Mouse (Mus musculus) heart, embryonic 11.5 days (tissue): ENCODE measurements around the gene Ccdc110. TPM values are rescaled to one million over a fixed set of nuclear protein-coding genes. Genes with fewer than 3 reads are reported as not detected.

Experiments used
- ATAC-seq: fragments of 200-750 bp; cut with Nextera tagmentation; replicated peaks from 2 replicates; pipeline ENCODE4 v1.8.0; 2017; ENCODE audit warnings: moderate library complexity; ENCODE audit not compliant: insufficient number of reproducible peaks, low FRiP score, low TSS enrichment
- H3K27ac ChIP-seq: fragments of 300-500 bp; sonication (generic); 2 replicates; pipeline ENCODE4 v1.5.1; 2014; ENCODE audit warnings: mild to moderate bottlenecking, low read depth, low read length
- H3K27me3 ChIP-seq: fragments of 300-500 bp; sonication (generic); 2 replicates; pipeline ENCODE4 v1.6.1; 2014; ENCODE audit warnings: mild to moderate bottlenecking, low read length, mixed read lengths; ENCODE audit not compliant: control insufficient read depth, insufficient read depth
- H3K36me3 ChIP-seq: fragments of 300-500 bp; sonication (generic); 2 replicates; pipeline ENCODE4 v1.6.1; 2014; ENCODE audit warnings: mild to moderate bottlenecking, low read length, moderate library complexity, mixed read lengths; ENCODE audit not compliant: control insufficient read depth, insufficient read depth
- H3K4me1 ChIP-seq: fragments of 300-500 bp; sonication (generic); 2 replicates; pipeline ENCODE4 v1.6.1; 2014; ENCODE audit warnings: low read length; ENCODE audit not compliant: control insufficient read depth, insufficient read depth
- H3K4me2 ChIP-seq: fragments of 300-500 bp; sonication (generic); 2 replicates; pipeline ENCODE4 v1.6.1; 2014; ENCODE audit warnings: mild to moderate bottlenecking, moderate library complexity
- H3K4me3 ChIP-seq: fragments of 300-500 bp; sonication (generic); 2 replicates; pipeline ENCODE4 v1.5.1; 2014; ENCODE audit warnings: low read depth, low read length
- H3K9ac ChIP-seq: fragments of 300-500 bp; sonication (generic); 2 replicates; pipeline ENCODE4 v1.6.1; 2014; ENCODE audit warnings: mild to moderate bottlenecking, low read depth, low read length, moderate library complexity
- H3K9me3 ChIP-seq: fragments of 300-500 bp; sonication (generic); replicated peaks from 2 replicates; pipeline ENCODE4 v1.6.1; 2016; ENCODE audit warnings: low read length; ENCODE audit not compliant: control insufficient read depth
- WGBS: fragments of 180-500 bp; shearing (Covaris S2); extraction: QIAGEN DNeasy Blood & Tissue Kit; methylation state at CpG from one replicate; pipeline ENCODE4 v1.1.7; 2014; ENCODE audit not compliant: insufficient replicate concordance; 5-methylcytosine and 5-hydroxymethylcytosine counted together
- polyA plus RNA-seq: library from polyadenylated mRNA; unstranded; fragments of >200 nt; fragmentation: Nextera tagmentation; extraction: Ambion mirVana; gene quantifications from 2 replicates; pipeline ENCODE4 v1.2.1, GENCODE M21; 2014

Gene Ccdc110
- polyA plus RNA-seq: 0.07 and 0.31 TPM in 2 replicates

DNA sequence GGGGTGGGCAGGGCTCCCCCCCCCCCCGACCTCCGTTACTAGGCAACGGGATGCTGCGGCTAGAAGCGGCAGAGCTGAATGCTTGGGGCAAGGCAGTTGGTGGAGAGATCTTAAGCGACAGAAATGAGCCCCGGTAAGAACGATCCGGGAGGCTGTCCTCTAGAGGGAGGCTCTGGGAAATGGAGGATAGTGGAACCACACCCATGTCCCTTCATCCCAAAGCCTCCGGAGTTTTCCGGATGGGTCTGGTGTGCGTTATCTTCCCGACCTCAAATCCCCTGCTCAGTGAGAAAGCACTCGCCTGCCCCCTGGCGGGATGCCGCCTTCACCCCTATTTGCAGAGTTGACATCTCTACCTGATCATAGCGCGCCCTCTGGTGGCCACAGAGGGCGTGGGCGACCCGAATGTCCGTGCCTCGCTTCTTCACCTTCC, at the start of gene Ccdc110:
TSS of gene Ccdc110 (plus strand) at position 38 of the 433 bp plus-strand sequence.
- Histone ChIP-seq H3K4me1 (no peaks in the 10 kb centered on the region), H3K4me2 (peak within 1 kb of the TSS; percentile 58), H3K27ac (no peak within 1 kb of the TSS), H3K9me3 (no peaks in the 10 kb centered on the region; the same call in 1 of the 2 replicates), H3K4me3 (peak within 1 kb of the TSS; percentile 32), H3K9ac (no peak within 1 kb of the TSS), H3K36me3 (no peaks in the 10 kb centered on the region), H3K27me3 (no peaks in the 10 kb centered on the region)
- 5% methylated on average over 23 of the region's 23 CpGs for WGBS
- ATAC-seq: no peak; the same call in 1 of the 2 replicates

DNA sequence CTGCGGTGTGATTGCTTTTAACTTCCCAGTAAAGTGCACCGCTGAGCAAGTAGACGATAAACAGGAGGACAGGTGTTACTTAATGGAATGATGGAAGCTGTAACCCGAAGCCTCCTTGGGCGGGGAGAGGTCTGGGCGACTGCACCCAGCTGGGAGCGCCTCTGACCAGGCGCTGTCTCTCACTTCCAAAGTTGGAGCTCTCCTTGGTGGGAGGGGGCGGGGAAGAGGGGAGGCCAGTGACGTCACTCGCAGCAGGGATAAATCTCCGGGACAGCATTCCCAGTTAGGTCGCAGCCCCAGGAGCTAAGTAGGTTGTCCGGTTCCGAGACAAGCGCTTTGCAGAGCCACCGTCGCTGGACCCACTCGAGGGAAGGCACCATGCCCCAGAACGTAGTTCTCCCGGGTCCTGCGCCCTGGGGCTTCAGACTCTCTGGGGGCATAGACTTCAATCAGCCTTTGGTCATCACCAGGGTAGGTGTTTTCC, 49.2 kb upstream of the Ccdc110 start, which contains the start of gene Pdlim3:
TSS of gene Pdlim3 (plus strand) at position 260 of the 484 bp plus-strand sequence.
- 0 out of 2 replicates have a peak, but pooled peaks cover under 1% of the 10 kb centered on the region for H3K9me3 ChIP-seq
- ATAC-seq: peak; percentile 79
- 1% methylated on average over 22 of the region's 22 CpGs for WGBS
- H3K27me3 ChIP-seq: no peaks in the 10 kb centered on the region
- H3K4me1 ChIP-seq: peaks cover 10% of the 10 kb centered on the region
- peak within 1 kb of the TSS; percentile 79 for H3K9ac ChIP-seq
- H3K4me2 ChIP-seq: peak within 1 kb of the TSS; percentile 85
- H3K4me3 ChIP-seq: peak within 1 kb of the TSS; percentile 54
- no peaks in the 10 kb centered on the region for H3K36me3 ChIP-seq
- H3K27ac ChIP-seq: peak within 1 kb of the TSS; percentile 89

DNA sequence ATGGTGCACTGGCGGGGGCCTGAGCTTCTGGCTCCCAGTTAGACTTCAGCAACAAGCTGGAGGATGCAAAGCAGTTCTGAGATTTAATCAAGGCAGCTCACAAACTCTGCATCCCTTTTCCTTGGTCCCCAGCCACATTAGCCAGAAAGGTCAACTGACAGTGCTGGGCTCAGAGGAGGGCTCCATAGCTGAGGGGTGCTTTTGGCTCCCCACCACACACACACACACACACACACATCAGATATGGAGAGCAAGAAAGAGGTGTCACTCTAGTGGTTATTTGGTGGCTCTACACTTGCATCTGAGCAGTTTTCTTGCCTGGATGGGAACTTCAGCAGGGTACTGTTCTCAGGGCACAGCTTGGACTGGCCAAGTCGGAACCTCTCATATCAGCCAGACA, 48.6 kb upstream of the Ccdc110 start:
- ATAC-seq: peak; percentile 37; the same call in 1 of the 2 replicates

DNA sequence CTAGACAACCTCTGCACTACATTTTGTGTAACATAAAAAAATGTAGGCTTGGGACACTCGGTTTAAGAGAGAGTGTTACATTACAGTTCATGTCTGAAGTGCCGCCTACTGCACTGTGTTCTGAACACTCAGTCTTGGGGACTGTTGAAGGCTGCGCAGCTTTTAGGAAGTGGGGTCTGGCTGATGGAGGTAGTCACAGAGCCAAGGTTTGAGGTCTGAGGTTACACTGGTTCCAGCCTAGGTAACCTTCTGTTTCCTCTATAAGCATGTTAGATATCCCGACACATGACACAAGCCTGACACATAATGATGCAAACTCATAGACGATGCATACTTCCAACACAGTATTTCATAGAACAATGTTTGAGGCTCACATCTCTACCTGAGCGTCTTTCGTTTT, 44.7 kb upstream of the Ccdc110 start:
- ATAC-seq: no peak
- Histone ChIP-seq H3K9ac (no peak overlapping the region), H3K4me1 (peaks cover 10% of the 10 kb centered on the region; the same call in 1 of the 2 replicates), H3K4me2 (no peak overlapping the region), H3K4me3 (no peak overlapping the region), H3K9me3 (no peaks in the 10 kb centered on the region), H3K36me3 (no peaks in the 10 kb centered on the region), H3K27me3 (no peaks in the 10 kb centered on the region), H3K27ac (no peak overlapping the region)
- 84% methylated on average over 7 of the region's 7 CpGs for WGBS

More for the DNA sequence above, 48.6 kb upstream of the Ccdc110 start:
- Histone ChIP-seq H3K27ac (peak overlapping the region; percentile 89), H3K4me2 (peak overlapping the region; percentile 85), H3K27me3 (no peaks in the 10 kb centered on the region), H3K9ac (peak overlapping the region; percentile 79), H3K4me3 (peak overlapping the region; percentile 54), H3K4me1 (peaks cover 10% of the 10 kb centered on the region), H3K9me3 (no peaks in the 10 kb centered on the region), H3K36me3 (no peaks in the 10 kb centered on the region)
- 21% methylated on average over 2 of the region's 2 CpGs for WGBS

DNA sequence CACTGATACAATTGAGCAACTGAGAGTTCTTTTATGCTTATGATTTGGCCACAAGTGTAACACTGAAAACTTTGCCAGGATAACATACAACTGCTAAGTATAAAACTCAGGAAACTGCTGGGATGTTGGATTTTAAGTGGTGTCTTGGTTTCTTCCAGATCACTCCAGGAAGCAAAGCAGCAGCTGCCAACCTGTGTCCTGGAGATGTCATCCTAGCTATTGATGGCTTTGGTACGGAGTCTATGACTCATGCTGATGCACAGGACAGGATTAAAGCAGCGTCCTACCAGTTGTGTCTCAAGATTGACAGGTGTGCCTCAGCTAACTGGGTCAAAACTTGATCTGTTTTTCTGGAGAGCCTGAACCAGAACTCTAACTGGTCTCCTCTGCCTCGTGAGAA, 37.8 kb upstream of the Ccdc110 start:
- Histone ChIP-seq H3K9me3 (no peaks in the 10 kb centered on the region), H3K36me3 (0 out of 2 replicates have a peak, but pooled peaks cover 3% of the 10 kb centered on the region), H3K4me3 (no peak overlapping the region), H3K4me1 (no peaks in the 10 kb centered on the region), H3K27ac (no peak overlapping the region), H3K4me2 (no peak overlapping the region), H3K9ac (no peak overlapping the region), H3K27me3 (no peaks in the 10 kb centered on the region)
- ATAC-seq: no peak
- 74% methylated on average over 3 of the region's 3 CpGs for WGBS

DNA sequence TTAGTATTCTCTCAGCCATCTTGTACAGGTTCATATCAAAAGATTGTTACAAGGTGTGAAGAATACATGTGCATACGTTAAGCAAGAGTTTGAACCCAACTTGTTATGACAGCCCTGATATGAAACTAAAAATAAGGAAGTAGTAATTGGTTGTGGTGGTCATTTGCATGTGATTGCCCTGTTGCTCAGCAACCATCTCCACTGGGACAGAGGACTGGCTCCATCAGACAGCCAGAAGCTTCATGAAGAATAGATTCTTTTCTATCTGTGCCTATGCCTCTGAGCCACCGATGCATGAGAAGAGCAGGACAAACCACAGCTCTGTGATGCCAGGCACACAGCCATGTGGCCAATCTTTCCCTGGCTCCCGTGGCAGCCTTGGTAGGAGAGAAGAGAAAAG, 34.6 kb upstream of the Ccdc110 start:
- no peak overlapping the region for H3K27ac ChIP-seq
- H3K36me3 ChIP-seq: 0 out of 2 replicates have a peak, but pooled peaks cover 3% of the 10 kb centered on the region
- H3K4me1 ChIP-seq: peaks cover 13% of the 10 kb centered on the region; the same call in 1 of the 2 replicates
- H3K4me2 ChIP-seq: no peak overlapping the region
- no peaks in the 10 kb centered on the region for H3K27me3 ChIP-seq
- no peak overlapping the region for H3K9ac ChIP-seq
- H3K4me3 ChIP-seq: no peak overlapping the region
- no peaks in the 10 kb centered on the region for H3K9me3 ChIP-seq
- ATAC-seq: no peak
- WGBS: 74% methylated on average over 3 of the region's 3 CpGs

DNA sequence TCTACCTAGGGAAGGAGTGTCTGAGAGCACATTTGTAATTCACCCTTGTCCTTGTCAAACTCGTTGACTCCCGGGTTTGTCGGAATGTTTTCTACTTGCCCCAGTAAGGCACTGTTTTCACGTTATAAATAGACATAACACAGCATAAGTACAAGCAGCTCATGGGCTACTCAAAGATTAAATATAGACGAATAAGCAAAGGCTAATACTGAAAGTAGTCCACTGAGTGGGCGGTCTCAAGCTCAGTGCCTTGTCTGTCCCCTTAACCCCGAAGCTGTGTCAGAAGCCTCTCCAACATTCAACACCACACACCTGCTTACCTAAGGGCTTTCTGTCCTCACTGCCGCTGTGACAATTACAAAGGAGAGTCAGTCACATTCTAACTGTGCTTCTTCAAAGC, 32.8 kb upstream of the Ccdc110 start:
- no peak overlapping the region for H3K9ac ChIP-seq
- H3K27ac ChIP-seq: peak overlapping the region; percentile 85
- H3K4me2 ChIP-seq: peak overlapping the region; percentile 25

DNA sequence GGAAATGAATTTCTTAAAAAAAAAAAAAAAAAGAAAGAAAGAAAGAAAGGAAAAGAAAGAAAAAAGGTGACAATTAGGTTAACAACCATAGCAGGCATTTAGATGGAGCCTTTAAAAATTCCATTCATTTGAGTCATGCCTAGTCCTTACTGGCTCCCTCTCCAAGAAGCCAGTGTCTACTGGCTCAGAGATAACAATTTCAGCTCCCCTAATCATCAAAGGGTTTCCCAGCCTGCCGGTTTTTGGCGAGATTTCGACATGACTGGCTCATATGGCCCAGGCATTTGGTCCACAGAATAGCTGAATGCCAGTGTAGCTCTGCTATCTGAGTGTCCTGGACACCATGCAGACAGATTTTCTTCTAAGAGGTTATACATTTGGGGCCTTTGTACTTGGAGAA, 30.8 kb upstream of the Ccdc110 start:
- H3K27ac ChIP-seq: peak overlapping the region; percentile 32; the same call in 1 of the 2 replicates

More for the DNA sequence above, 32.8 kb upstream of the Ccdc110 start:
- 42% methylated on average over 8 of the region's 8 CpGs for WGBS
- H3K9me3 ChIP-seq: no peaks in the 10 kb centered on the region
- ATAC-seq: no peak; the same call in 1 of the 2 replicates
- H3K27me3 ChIP-seq: no peaks in the 10 kb centered on the region
- no peak overlapping the region for H3K4me3 ChIP-seq
- H3K36me3 ChIP-seq: 0 out of 2 replicates have a peak, but pooled peaks cover 1% of the 10 kb centered on the region
- H3K4me1 ChIP-seq: peaks cover 13% of the 10 kb centered on the region; the same call in 1 of the 2 replicates

More for the DNA sequence above, 30.8 kb upstream of the Ccdc110 start:
- WGBS: 6% methylated on average over 3 of the region's 3 CpGs
- Histone ChIP-seq H3K4me2 (no peak overlapping the region), H3K27me3 (no peaks in the 10 kb centered on the region), H3K4me1 (peaks cover 13% of the 10 kb centered on the region; the same call in 1 of the 2 replicates), H3K4me3 (no peak overlapping the region), H3K9me3 (no peaks in the 10 kb centered on the region), H3K9ac (no peak overlapping the region), H3K36me3 (peaks cover 3% of the 10 kb centered on the region; the same call in 1 of the 2 replicates)
- no peak for ATAC-seq
